Mouse (Mus musculus) embryonic facial prominence, embryonic 12.5 days (tissue): ENCODE data around the gene Gnpnat1. TPM values are rescaled to one million over a fixed set of nuclear protein-coding genes. Genes with fewer than 3 reads are reported as not detected.

Experiments
- ATAC-seq: fragments of 200-750 bp; cut with Nextera tagmentation; 2 replicates; pipeline ENCODE4 v1.8.0; 2017; ENCODE audit not compliant: insufficient number of reproducible peaks, insufficient read depth, low FRiP score, low TSS enrichment
- H3K27ac ChIP-seq: fragments of 300-500 bp; sonication (generic); 2 replicates; pipeline ENCODE4 v1.5.1; 2016; ENCODE audit warnings: mild to moderate bottlenecking
- H3K27me3 ChIP-seq: fragments of 300-500 bp; sonication (generic); 2 replicates; pipeline ENCODE4 v1.6.1; 2016; ENCODE audit warnings: mild to moderate bottlenecking, moderate library complexity
- H3K36me3 ChIP-seq: fragments of 300-500 bp; sonication (generic); 2 replicates; pipeline ENCODE4 v1.6.1; 2016; ENCODE audit warnings: mild to moderate bottlenecking
- H3K4me1 ChIP-seq: fragments of 300-500 bp; sonication (generic); 2 replicates; pipeline ENCODE4 v1.6.1; 2016
- H3K4me2 ChIP-seq: fragments of 300-500 bp; sonication (generic); replicated peaks from 2 replicates; pipeline ENCODE4 v1.6.1; 2016; ENCODE audit warnings: mild to moderate bottlenecking, moderate library complexity
- H3K4me3 ChIP-seq: fragments of 300-500 bp; sonication (generic); 2 replicates; pipeline ENCODE4 v1.5.1; 2016; ENCODE audit warnings: mild to moderate bottlenecking
- H3K9ac ChIP-seq: fragments of 300-500 bp; sonication (generic); 2 replicates; pipeline ENCODE4 v1.6.1; 2016; ENCODE audit warnings: mild to moderate bottlenecking, moderate library complexity
- H3K9me3 ChIP-seq: fragments of 300-500 bp; sonication (generic); 2 replicates; pipeline ENCODE4 v1.6.1; 2016; ENCODE audit warnings: mild to moderate bottlenecking, moderate library complexity
- WGBS: fragments of 180-500 bp; shearing (Covaris S2); methylation state at CpG from one replicate; pipeline ENCODE4 v1.1.7; 2016; 5-methylcytosine and 5-hydroxymethylcytosine counted together
- polyA plus RNA-seq: library from polyadenylated mRNA; unstranded; fragments of >200 nt; fragmentation: Nextera tagmentation; extraction: Ambion mirVana; gene quantifications from 2 replicates; pipeline ENCODE4 v1.2.1, GENCODE M21; 2016

Gene Gnpnat1
- polyA plus RNA-seq, 1 experiment from 2014 or later: 45.0 TPM

DNA sequence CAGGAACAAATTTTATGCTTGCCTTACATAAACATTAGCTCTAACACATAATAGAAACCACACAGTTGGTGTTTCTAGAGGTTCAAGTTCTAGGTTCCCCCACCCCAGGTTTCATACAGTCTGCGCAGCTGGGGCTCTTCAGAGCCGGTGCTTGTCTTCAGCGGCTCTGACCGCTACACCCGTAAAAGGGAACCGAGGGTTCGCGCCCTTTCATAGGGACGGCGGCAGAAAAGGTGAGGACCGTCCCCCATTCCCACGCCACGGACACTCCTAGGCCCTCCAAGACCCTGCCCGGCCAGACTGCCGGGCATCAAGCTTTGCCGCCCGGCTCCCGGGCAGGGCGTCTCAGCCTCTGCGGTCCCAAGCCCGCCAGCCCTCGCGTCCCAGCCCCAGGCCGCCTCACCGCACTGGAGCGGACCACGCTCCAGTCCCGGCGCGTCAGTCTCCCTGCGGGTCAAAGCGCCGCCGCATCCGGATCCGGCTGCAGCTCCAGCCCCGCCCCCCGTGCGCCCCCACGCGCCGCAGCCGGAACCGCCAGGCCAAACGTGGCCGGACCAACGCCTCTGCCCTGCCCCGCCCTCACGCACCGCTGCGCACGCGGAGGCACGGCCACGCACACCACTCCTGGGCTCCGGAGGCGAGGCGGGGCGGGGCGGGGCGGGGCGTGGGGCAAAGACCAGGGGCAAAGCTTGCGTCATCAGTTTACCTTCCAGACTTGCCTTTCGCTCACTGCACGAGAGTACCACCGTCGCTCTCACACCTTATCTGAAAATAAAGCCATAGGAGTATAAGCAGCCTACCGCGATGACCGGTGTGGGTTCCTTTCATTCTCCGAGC is 16.1 kb downstream of the Gnpnat1 start:
- Histone ChIP-seq H3K27me3 (no peaks in the 10 kb centered on the region), H3K36me3 (no peaks in the 10 kb centered on the region), H3K9ac (peak overlapping the region; percentile 81), H3K27ac (peak overlapping the region; percentile 47; the same call in 1 of the 2 replicates), H3K4me3 (peak overlapping the region; percentile 84), H3K4me1 (peaks cover 13% of the 10 kb centered on the region), H3K4me2 (peak overlapping the region; percentile 70), H3K9me3 (no peaks in the 10 kb centered on the region)
- peak; percentile 95 for ATAC-seq
- WGBS: 1% methylated on average over 70 of the region's 71 CpGs

DNA sequence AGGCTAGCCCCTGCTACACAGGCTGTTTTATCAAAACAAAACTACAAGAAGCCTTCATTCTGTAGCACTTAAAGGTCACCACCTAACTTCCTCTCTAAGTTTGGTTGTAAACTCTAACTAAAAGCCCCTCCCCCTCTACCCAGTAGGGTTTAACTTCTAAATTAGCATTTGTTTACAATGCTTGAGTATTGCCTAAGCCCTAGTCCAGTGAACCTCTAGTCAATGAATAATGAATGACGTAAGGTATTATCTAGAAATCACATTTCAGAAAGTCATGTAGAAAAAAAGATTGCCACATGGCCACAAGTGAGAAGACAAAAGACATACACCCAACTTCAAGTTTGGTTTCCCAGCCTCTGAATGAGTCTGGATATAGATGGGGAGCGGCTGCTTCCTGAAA is 17.2 kb downstream of the Gnpnat1 start:
- no peaks in the 10 kb centered on the region; the same call in 1 of the 2 replicates for H3K36me3 ChIP-seq
- H3K4me3 ChIP-seq: peak overlapping the region; percentile 84
- no peak; the same call in 1 of the 2 replicates for ATAC-seq
- peak overlapping the region; percentile 70 for H3K4me2 ChIP-seq
- 29% methylated on average over 2 of the region's 2 CpGs for WGBS
- H3K9ac ChIP-seq: no peak overlapping the region
- no peak overlapping the region for H3K27ac ChIP-seq
- peaks cover 13% of the 10 kb centered on the region for H3K4me1 ChIP-seq
- no peaks in the 10 kb centered on the region for H3K27me3 ChIP-seq
- H3K9me3 ChIP-seq: no peaks in the 10 kb centered on the region

- Histone ChIP-seq H3K4me3 (no peak overlapping the region), H3K4me2 (no peak overlapping the region), H3K9me3 (no peaks in the 10 kb centered on the region), H3K27me3 (no peaks in the 10 kb centered on the region), H3K4me1 (peaks cover 13% of the 10 kb centered on the region), H3K27ac (no peak overlapping the region), H3K36me3 (peaks cover 7% of the 10 kb centered on the region), H3K9ac (no peak overlapping the region)
- ATAC-seq: no peak
- 91% methylated on average over 2 of the region's 2 CpGs for WGBS
Measured at GRCm38 (mm10) chr14:45385596-45385995, 19.1 kb downstream of the Gnpnat1 start.

GRCm38 (mm10) chr14:45382912-45383311 is 21.8 kb downstream of the Gnpnat1 start:
- ATAC-seq: no peak
- no peak overlapping the region for H3K4me2 ChIP-seq
- peaks cover 8% of the 10 kb centered on the region for H3K4me1 ChIP-seq
- H3K9ac ChIP-seq: no peak overlapping the region
- H3K36me3 ChIP-seq: peaks cover 27% of the 10 kb centered on the region
- no peak overlapping the region for H3K27ac ChIP-seq
- no peaks in the 10 kb centered on the region for H3K9me3 ChIP-seq
- no peak overlapping the region for H3K4me3 ChIP-seq
- WGBS: 85% methylated on average over 4 of the region's 4 CpGs
- no peaks in the 10 kb centered on the region for H3K27me3 ChIP-seq

- Histone ChIP-seq H3K27me3 (no peaks in the 10 kb centered on the region), H3K9ac (no peak overlapping the region), H3K36me3 (peaks cover 27% of the 10 kb centered on the region), H3K4me3 (no peak overlapping the region), H3K27ac (no peak overlapping the region), H3K4me1 (no peaks in the 10 kb centered on the region), H3K4me2 (no peak overlapping the region), H3K9me3 (no peaks in the 10 kb centered on the region)
- WGBS: 90% methylated on average over 6 of the region's 6 CpGs
- ATAC-seq: no peak
Measured at GRCm38 (mm10) chr14:45380756-45381155, 24.0 kb downstream of the Gnpnat1 start.

DNA sequence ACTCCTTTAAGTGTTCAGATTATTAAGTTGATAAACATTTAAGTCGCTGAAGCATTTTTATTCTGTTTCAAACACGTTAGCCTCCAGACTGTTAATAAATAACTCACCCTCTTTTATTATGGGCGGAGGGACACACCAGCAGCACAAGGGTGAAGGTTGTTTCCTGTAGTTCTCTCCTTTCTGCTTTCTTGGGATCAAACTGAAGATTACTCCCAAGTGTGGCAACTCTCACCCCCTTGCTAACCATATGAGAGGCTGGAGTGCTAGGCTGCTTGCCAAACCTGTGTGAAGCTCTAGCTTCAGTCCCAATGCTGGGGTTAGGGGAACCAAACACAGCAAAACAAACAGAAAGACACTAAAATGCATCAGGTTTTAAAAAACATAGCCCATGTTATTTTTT is 25.9 kb downstream of the Gnpnat1 start:
- H3K27ac ChIP-seq: no peak overlapping the region

GRCm38 (mm10) chr14:45365196-45365587 is 39.5 kb downstream of the Gnpnat1 start:
- Histone ChIP-seq H3K27ac (no peak overlapping the region), H3K36me3 (peaks cover 16% of the 10 kb centered on the region), H3K4me1 (0 out of 2 replicates have a peak, but pooled peaks cover 5% of the 10 kb centered on the region), H3K27me3 (no peaks in the 10 kb centered on the region), H3K4me2 (no peak overlapping the region), H3K9me3 (0 out of 2 replicates have a peak, but pooled peaks cover 4% of the 10 kb centered on the region), H3K9ac (no peak overlapping the region), H3K4me3 (no peak overlapping the region)
- 84% methylated on average over 6 of the region's 6 CpGs for WGBS
- ATAC-seq: no peak

More for the DNA sequence above, 25.9 kb downstream of the Gnpnat1 start:
- Histone ChIP-seq H3K4me2 (no peak overlapping the region), H3K9me3 (no peaks in the 10 kb centered on the region), H3K9ac (no peak overlapping the region), H3K4me1 (no peaks in the 10 kb centered on the region), H3K27me3 (no peaks in the 10 kb centered on the region), H3K4me3 (no peak overlapping the region), H3K36me3 (peaks cover 27% of the 10 kb centered on the region)
- WGBS: 91% methylated on average over 3 of the region's 3 CpGs
- no peak for ATAC-seq

DNA sequence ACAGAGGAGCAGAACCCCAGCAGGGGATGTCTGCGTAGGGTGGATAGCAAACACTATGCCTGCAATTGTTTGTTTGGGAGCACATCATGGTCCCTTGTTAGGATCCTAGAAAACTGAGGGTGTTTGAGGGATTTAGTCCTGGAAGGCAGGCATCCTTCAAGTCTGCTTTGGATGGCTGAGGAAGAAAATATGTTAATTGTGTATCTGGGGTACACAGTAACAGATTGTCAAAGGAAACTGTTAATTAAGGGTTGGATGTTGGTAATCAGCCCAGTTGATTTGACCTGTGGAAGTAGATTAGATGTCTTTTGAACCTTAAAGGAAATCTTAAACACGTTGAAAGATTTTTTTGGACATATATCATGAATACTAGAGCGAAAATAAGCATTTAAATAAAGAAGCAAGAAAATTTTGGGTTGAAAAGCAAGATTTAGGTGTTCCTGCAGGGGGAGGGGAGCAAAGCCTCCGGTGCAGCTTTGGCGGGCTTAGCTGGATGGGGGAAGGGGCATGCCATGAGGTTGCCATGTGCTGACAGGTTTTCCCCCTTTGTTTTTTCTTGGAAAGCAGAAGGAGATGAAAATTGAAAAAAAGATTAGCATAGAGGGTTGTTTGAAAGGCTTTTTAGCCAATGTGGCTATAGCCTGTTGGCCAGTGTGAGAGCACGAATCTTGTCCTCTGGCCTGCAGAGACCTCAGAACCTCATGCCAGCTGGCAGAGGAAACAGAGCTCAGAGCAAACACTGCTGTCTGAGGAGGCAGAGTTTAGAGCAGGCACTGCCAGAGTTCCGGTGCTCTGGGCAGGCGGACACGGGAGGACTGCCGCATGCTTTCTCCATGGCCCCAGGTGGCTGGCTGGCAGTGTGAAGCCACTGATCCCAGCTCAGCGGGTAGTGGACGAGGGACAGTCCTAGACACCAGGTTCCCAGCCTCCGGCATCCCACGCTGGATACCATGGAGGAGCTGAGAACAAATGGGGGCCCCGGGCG is 40.2 kb downstream of the Gnpnat1 start:
- H3K4me2 ChIP-seq: no peak overlapping the region
- WGBS: 77% methylated on average over 16 of the region's 16 CpGs
- H3K36me3 ChIP-seq: peaks cover 9% of the 10 kb centered on the region
- 0 out of 2 replicates have a peak, but pooled peaks cover under 1% of the 10 kb centered on the region for H3K9me3 ChIP-seq
- H3K4me1 ChIP-seq: 0 out of 2 replicates have a peak, but pooled peaks cover 5% of the 10 kb centered on the region
- no peak for ATAC-seq
- no peak overlapping the region for H3K4me3 ChIP-seq
- H3K9ac ChIP-seq: no peak overlapping the region
- no peaks in the 10 kb centered on the region for H3K27me3 ChIP-seq
- no peak overlapping the region for H3K27ac ChIP-seq

GRCm38 (mm10) chr14:45350931-45351859 is 53.5 kb downstream of the Gnpnat1 start, which contains the start of gene Styx:
Gene Styx, plus strand, starts transcription at chr14:45351093.
- Histone ChIP-seq H3K36me3 (peaks cover 24% of the 10 kb centered on the region), H3K9ac (peak within 1 kb of the TSS; percentile 63), H3K27ac (peak within 1 kb of the TSS; percentile 81), H3K4me3 (peak within 1 kb of the TSS; percentile 61), H3K4me1 (peaks cover 11% of the 10 kb centered on the region; the same call in 1 of the 2 replicates), H3K4me2 (peak within 1 kb of the TSS; percentile 63), H3K9me3 (no peaks in the 10 kb centered on the region), H3K27me3 (no peaks in the 10 kb centered on the region)
- peak; percentile 99 for ATAC-seq
- under 1% methylated on average over 68 of the region's 93 CpGs for WGBS

GRCm38 (mm10) chr14:45329589-45330181 is 75.0 kb downstream of the Gnpnat1 start, which contains the start of gene Psmc6:
Gene Psmc6, plus strand, starts transcription at chr14:45329788.
- peak within 1 kb of the TSS; percentile 88 for H3K9ac ChIP-seq
- no peaks in the 10 kb centered on the region for H3K9me3 ChIP-seq
- under 1% methylated on average over 44 of the region's 44 CpGs for WGBS
- H3K36me3 ChIP-seq: peaks cover 17% of the 10 kb centered on the region
- peak; percentile 94 for ATAC-seq
- H3K27me3 ChIP-seq: no peaks in the 10 kb centered on the region
- H3K4me2 ChIP-seq: peak within 1 kb of the TSS; percentile 55
- peaks cover 8% of the 10 kb centered on the region; the same call in 1 of the 2 replicates for H3K4me1 ChIP-seq
- peak within 1 kb of the TSS; percentile 89 for H3K4me3 ChIP-seq
- H3K27ac ChIP-seq: peak within 1 kb of the TSS; percentile 85
